Mouse (Mus musculus) layer of hippocampus, adult 2 months (tissue): ENCODE data around the gene Col25a1. TPM values are rescaled to one million over a fixed set of nuclear protein-coding genes. Genes with fewer than 3 reads are reported as not detected.

Source experiments
- DNase-seq, 2 experiments: peaks; one replicate each; pipeline ENCODE4 v3.0.0; 2022; ENCODE audit warnings: low spot score in 2 of 2
- H3K27ac ChIP-seq: fragments of 200-600 bp; 2 replicates; pipeline ENCODE4 v1.8.1; 2022
- H3K4me3 ChIP-seq: fragments of 200-600 bp; 2 replicates; pipeline ENCODE4 v1.8.1; 2022; ENCODE audit warnings: mild to moderate bottlenecking
- CTCF ChIP-seq: fragments of 200-600 bp; conservative IDR thresholded peaks from 2 replicates; pipeline ENCODE4 v1.8.1; 2022; ENCODE audit warnings: antibody characterized with exemption, mild to moderate bottlenecking, moderate library complexity
- total RNA-seq, 2 experiments: library from RNA; stranded (reverse); gene quantifications; 2 replicates each; pipeline ENCODE4 v1.2.3; 2021

The Col25a1 gene
- total RNA-seq, 2 experiments from 2014 or later = 75.1 to 77.8 TPM

- DNase-seq = no peak
- TF ChIP-seq CTCF = no peak
- peak overlapping the region; percentile 32 for H3K27ac ChIP-seq
- H3K4me3 ChIP-seq = no peak overlapping the region
Observed at GRCm38 (mm10) chr3:130439767-130440166, 308.5 kb downstream of the Col25a1 start.

GRCm38 (mm10) chr3:130440689-130441088, 309.4 kb downstream of the Col25a1 start:
- peak overlapping the region; percentile 32; the same call in 1 of the 2 replicates for H3K27ac ChIP-seq
- no peak for DNase-seq
- TF ChIP-seq CTCF = no peak
- no peak overlapping the region for H3K4me3 ChIP-seq

GRCm38 (mm10) chr3:130443842-130444627, 312.7 kb downstream of the Col25a1 start:
- DNase-seq = no peak
- no peak overlapping the region for H3K27ac ChIP-seq
- TF ChIP-seq CTCF = no peak
- no peak overlapping the region for H3K4me3 ChIP-seq

GRCm38 (mm10) chr3:130449864-130450263, 318.6 kb downstream of the Col25a1 start:
- Histone ChIP-seq H3K4me3 (no peak overlapping the region), H3K27ac (no peak overlapping the region)
- DNase-seq = no peak
- no peak for TF ChIP-seq CTCF

- Histone ChIP-seq H3K4me3 (no peak overlapping the region), H3K27ac (peak overlapping the region; percentile 81)
- peak; percentile 41 to 48 for DNase-seq
- TF ChIP-seq CTCF = no peak
Observed at GRCm38 (mm10) chr3:130465371-130465770, 334.1 kb downstream of the Col25a1 start.

GRCm38 (mm10) chr3:130473211-130473768, 342.0 kb downstream of the Col25a1 start:
- Histone ChIP-seq H3K4me3 (no peak overlapping the region), H3K27ac (no peak overlapping the region)
- DNase-seq = no peak
- TF ChIP-seq CTCF = no peak

GRCm38 (mm10) chr3:130473970-130474369, 342.7 kb downstream of the Col25a1 start:
- Histone ChIP-seq H3K27ac (no peak overlapping the region), H3K4me3 (no peak overlapping the region)
- no peak for DNase-seq
- TF ChIP-seq CTCF = no peak

- DNase-seq = no peak
- TF ChIP-seq CTCF = no peak
- Histone ChIP-seq H3K27ac (no peak overlapping the region), H3K4me3 (no peak overlapping the region)
Observed at GRCm38 (mm10) chr3:130482513-130482912, 351.2 kb downstream of the Col25a1 start.

GRCm38 (mm10) chr3:130488839-130489238, 357.5 kb downstream of the Col25a1 start:
- TF ChIP-seq CTCF = no peak

GRCm38 (mm10) chr3:130494192-130494591, 362.9 kb downstream of the Col25a1 start:
- TF ChIP-seq CTCF = no peak
- Histone ChIP-seq H3K27ac (no peak overlapping the region), H3K4me3 (no peak overlapping the region)
- DNase-seq = no peak

More at GRCm38 (mm10) chr3:130488839-130489238, 357.5 kb downstream of the Col25a1 start:
- no peak for DNase-seq
- Histone ChIP-seq H3K4me3 (no peak overlapping the region), H3K27ac (no peak overlapping the region)

- peak; percentile 66 for TF ChIP-seq CTCF
- H3K27ac ChIP-seq = no peak overlapping the region
- H3K4me3 ChIP-seq = no peak overlapping the region
- no peak for DNase-seq
Observed at GRCm38 (mm10) chr3:130494665-130495396, 363.5 kb downstream of the Col25a1 start.

- Histone ChIP-seq H3K4me3 (no peak overlapping the region), H3K27ac (no peak overlapping the region)
- TF ChIP-seq CTCF = no peak
- no peak for DNase-seq
Observed at GRCm38 (mm10) chr3:130497036-130497435, 365.7 kb downstream of the Col25a1 start.

GRCm38 (mm10) chr3:130501713-130502112, 370.4 kb downstream of the Col25a1 start:
- TF ChIP-seq CTCF = no peak
- Histone ChIP-seq H3K27ac (0 out of 2 replicates have a peak overlapping the region, but pooled peaks have one; percentile 32), H3K4me3 (no peak overlapping the region)
- DNase-seq = no peak
